Mouse (Mus musculus): ENCODE data around the gene Gm37419. TPM values are rescaled to one million over a fixed set of nuclear protein-coding genes. Genes with fewer than 3 reads are reported as not detected.

Gm37419 gene
- polyA plus RNA-seq (2014; fragmentation: Nextera tagmentation; extraction: Ambion mirVana) = not detected in 2 replicates

DNA sequence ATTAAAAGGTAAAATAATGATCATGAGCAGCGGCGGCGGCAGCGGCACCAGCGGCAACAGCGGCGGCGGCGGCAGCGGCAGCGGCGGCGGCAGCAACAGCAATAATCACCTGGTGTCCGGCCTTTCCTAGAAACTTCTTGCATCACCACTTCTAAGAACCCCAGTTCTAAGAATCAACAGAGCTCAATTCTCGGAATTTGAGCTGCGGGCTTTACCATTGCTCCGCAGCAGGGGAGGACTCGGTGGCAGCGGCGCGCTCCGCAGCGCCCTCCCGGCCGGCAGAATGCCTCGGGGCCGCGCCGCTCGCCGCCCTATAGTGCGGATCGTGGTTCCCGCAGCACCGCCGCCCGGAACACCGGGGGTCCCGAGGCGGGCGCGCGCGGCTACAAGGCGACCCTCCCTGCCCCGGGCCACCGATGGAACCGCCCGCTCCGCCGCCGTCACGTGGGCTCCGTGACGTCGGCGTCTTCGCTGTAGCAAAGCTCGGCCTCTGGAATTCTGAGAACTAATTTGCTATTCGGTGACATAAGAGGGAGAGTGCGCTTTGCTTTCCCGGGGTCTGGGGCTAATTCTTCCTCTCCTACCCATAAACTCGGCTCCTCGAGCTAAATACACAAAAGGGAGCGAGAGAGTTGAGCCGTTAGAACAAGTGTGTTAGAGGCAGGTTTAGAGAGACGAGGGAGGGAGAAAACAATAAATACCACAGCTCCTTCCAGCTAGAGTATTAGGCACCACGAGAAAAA lies at the start of gene Gm37419, which contains the start of gene Bcl6:
Gene Gm37419, plus strand, starts transcription at position 17 of the 743 bp plus-strand sequence.
Gene Bcl6, minus strand, starts transcription at position 387 of the 743 bp plus-strand sequence.
- Histone ChIP-seq H3K4me3 (ENCODE audit: low read depth, low read length) (peak within 1 kb of the TSS; percentile 78), H3K9ac (ENCODE audit: low read depth, low read length) (peak within 1 kb of the TSS; percentile 88), H3K4me1 (ENCODE audit: control insufficient read depth, insufficient read depth, low read length) (peaks cover 24% of the 10 kb centered on the region), H3K4me2 (ENCODE audit: low read depth, low read length) (peak within 1 kb of the TSS; percentile 93), H3K9me3 (ENCODE audit: control insufficient read depth, low read length) (no peaks in the 10 kb centered on the region), H3K27ac (replicated peaks; ENCODE audit: low read depth, low read length) (peak within 1 kb of the TSS; percentile 98), H3K36me3 (ENCODE audit: control insufficient read depth, insufficient read depth, low read length) (no peaks in the 10 kb centered on the region), H3K27me3 (replicated peaks; ENCODE audit: control insufficient read depth, insufficient read depth, low read length) (no peaks in the 10 kb centered on the region)
- ATAC-seq (ENCODE audit: low read depth) (peak; percentile 81), DNase-seq (ENCODE audit: low spot score) (peak; percentile 96)
- WGBS = under 1% methylated on average over 43 of the region's 68 CpGs

DNA sequence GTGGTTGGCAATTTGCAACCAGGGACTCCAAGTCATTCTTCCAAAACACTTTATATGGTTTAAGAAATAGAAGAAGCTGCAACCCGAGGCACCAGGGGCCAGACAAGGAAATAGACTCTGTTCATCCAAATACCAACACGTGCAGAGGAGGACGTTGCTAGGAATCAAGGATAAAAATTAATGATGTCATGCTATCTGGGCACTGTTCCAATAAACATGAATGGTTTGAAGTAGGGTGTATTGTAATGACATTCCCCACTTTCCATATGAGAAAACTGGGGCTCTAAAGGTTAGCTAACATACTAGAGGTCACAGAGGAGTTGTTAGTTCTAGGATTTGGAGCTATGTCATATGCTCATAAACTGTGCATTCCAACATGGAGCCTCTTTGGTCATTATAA lies 43.5 kb upstream of the Gm37419 start:
- Histone ChIP-seq H3K9ac (ENCODE audit: low read depth, low read length) (no peak overlapping the region), H3K27ac (replicated peaks; ENCODE audit: low read depth, low read length) (no peak overlapping the region), H3K27me3 (replicated peaks; ENCODE audit: control insufficient read depth, insufficient read depth, low read length) (no peaks in the 10 kb centered on the region), H3K9me3 (ENCODE audit: control insufficient read depth, low read length) (no peaks in the 10 kb centered on the region), H3K4me3 (ENCODE audit: low read depth, low read length) (no peak overlapping the region), H3K4me2 (ENCODE audit: low read depth, low read length) (no peak overlapping the region), H3K4me1 (ENCODE audit: control insufficient read depth, insufficient read depth, low read length) (no peaks in the 10 kb centered on the region), H3K36me3 (ENCODE audit: control insufficient read depth, insufficient read depth, low read length) (no peaks in the 10 kb centered on the region)
- 44% methylated on average over 3 of the region's 3 CpGs for WGBS
- DNase-seq (ENCODE audit: low spot score) (peak; percentile 42), ATAC-seq (ENCODE audit: low read depth) (no peak)

DNA sequence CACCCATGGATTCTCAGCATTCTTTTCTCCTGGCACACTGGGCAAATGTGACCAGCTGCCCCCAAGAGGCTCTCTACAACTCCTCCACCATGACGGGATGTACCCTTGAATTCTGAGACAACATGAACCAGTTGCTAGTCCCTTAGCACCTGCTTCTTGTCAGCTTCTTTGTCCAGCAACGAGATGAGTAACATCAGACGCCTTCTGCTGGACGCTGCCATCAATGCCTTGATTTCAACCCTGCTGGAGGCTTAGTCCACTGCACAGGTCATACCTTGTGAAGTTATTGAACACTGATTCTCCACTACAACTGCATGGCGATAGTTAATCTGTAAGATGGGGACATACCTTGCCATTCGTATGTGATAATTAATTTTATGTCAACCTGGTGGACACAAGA lies 40.6 kb upstream of the Gm37419 start:
- Histone ChIP-seq H3K4me1 (ENCODE audit: control insufficient read depth, insufficient read depth, low read length) (no peaks in the 10 kb centered on the region), H3K27me3 (replicated peaks; ENCODE audit: control insufficient read depth, insufficient read depth, low read length) (no peaks in the 10 kb centered on the region), H3K36me3 (ENCODE audit: control insufficient read depth, insufficient read depth, low read length) (no peaks in the 10 kb centered on the region), H3K9ac (ENCODE audit: low read depth, low read length) (no peak overlapping the region), H3K4me3 (ENCODE audit: low read depth, low read length) (no peak overlapping the region), H3K4me2 (ENCODE audit: low read depth, low read length) (no peak overlapping the region), H3K9me3 (ENCODE audit: control insufficient read depth, low read length) (no peaks in the 10 kb centered on the region), H3K27ac (replicated peaks; ENCODE audit: low read depth, low read length) (no peak overlapping the region)
- no peak for ATAC-seq (ENCODE audit: low read depth)
- WGBS = 85% methylated on average over 6 of the region's 6 CpGs
- no peak for DNase-seq (ENCODE audit: low spot score)

DNA sequence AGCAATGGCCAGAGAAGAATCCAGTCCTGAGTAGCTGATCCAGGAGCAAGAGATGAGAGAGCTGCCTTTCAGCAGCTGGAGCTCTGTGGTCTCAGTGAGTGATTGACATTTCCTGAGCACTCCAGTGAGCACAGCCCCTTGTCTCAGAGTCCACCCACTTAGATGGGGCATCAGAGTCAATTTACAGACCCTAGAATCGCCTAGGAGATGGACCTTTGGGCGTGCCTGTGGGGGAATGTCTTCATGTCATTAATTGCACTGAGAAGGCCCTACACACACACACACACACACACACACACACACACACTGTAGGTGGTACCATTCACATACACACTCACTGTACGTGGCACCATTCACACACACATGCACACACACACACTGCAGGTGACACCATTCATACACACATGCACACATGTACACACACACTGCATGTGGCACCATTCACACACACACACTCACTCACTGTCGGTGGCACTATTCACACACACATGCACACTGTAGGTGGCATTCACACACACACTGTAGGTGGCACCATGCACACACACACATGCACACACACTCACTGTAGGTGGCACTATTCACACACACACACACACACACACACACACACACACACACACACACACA lies 36.1 kb upstream of the Gm37419 start:
- Histone ChIP-seq H3K27ac (replicated peaks; ENCODE audit: low read depth, low read length) (no peak overlapping the region), H3K4me1 (ENCODE audit: control insufficient read depth, insufficient read depth, low read length) (peaks cover 4% of the 10 kb centered on the region; the same call in 1 of the 2 replicates), H3K4me2 (ENCODE audit: low read depth, low read length) (no peak overlapping the region), H3K9me3 (ENCODE audit: control insufficient read depth, low read length) (no peaks in the 10 kb centered on the region), H3K9ac (ENCODE audit: low read depth, low read length) (no peak overlapping the region), H3K36me3 (ENCODE audit: control insufficient read depth, insufficient read depth, low read length) (no peaks in the 10 kb centered on the region), H3K27me3 (replicated peaks; ENCODE audit: control insufficient read depth, insufficient read depth, low read length) (no peaks in the 10 kb centered on the region), H3K4me3 (ENCODE audit: low read depth, low read length) (no peak overlapping the region)
- ATAC-seq (ENCODE audit: low read depth) = no peak
- DNase-seq (ENCODE audit: low spot score) = no peak
- 54% methylated on average over 4 of the region's 4 CpGs for WGBS

DNA sequence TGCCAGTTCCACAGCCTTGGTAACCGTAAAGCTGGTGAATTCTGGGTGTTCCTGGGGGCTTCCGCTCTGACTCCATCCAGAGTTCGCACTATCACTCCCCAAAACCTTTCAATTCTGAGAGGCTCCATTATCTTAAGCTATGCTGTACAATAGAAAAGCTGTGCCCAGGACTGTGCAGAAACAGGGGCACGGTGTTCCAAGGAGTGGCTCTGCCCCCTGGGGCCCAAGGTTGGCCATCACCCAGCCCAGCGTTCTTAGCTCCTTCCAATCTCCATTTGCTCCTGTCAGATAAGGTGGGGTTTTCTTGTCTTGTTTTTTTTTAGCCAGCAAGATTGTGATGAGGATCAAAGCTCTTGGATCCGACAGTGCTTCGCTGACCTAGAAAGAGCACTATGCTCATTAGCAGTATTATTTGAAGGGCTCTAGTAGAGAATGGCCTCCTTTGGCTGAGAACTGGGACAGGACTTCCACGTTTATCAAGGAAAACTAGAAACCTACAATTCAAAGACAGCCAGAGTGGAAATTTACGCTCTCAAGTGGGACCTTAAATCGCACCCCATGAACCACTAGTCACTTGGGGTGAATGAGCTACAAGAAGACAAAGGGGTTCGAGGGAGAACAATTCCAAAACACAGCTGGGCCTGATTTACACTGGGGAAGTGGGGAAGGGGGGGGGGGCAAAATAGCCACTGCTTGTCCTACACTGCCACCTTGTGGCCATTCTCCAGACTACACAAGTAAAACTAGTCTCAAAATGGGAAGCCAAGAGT lies 34.9 kb upstream of the Gm37419 start:
- H3K4me3 ChIP-seq (ENCODE audit: low read depth, low read length) = no peak overlapping the region
- ATAC-seq (ENCODE audit: low read depth) = no peak
- H3K27ac ChIP-seq (replicated peaks; ENCODE audit: low read depth, low read length) = no peak overlapping the region
- H3K9me3 ChIP-seq (ENCODE audit: control insufficient read depth, low read length) = no peaks in the 10 kb centered on the region
- peaks cover 4% of the 10 kb centered on the region; the same call in 1 of the 2 replicates for H3K4me1 ChIP-seq (ENCODE audit: control insufficient read depth, insufficient read depth, low read length)
- H3K36me3 ChIP-seq (ENCODE audit: control insufficient read depth, insufficient read depth, low read length) = no peaks in the 10 kb centered on the region
- 42% methylated on average over 11 of the region's 11 CpGs for WGBS
- DNase-seq (ENCODE audit: low spot score) = peak; percentile 68
- no peak overlapping the region for H3K4me2 ChIP-seq (ENCODE audit: low read depth, low read length)
- H3K9ac ChIP-seq (ENCODE audit: low read depth, low read length) = no peak overlapping the region
- H3K27me3 ChIP-seq (replicated peaks; ENCODE audit: control insufficient read depth, insufficient read depth, low read length) = no peaks in the 10 kb centered on the region

DNA sequence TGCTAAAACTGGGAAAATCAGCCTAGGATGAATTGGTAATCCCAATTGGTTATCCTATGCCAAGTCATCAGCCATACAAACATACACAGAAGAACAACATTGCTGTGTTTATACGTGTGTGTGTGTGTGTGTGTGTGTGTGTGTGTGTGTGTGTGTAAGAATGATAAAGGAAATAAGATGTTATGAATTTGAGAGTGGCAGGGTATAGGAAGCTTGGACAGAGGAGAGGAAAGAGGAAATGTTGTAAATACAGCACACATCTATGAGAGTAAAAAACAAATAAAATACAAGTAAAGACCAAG lies 34.4 kb upstream of the Gm37419 start:
- Histone ChIP-seq H3K9ac (ENCODE audit: low read depth, low read length) (no peak overlapping the region), H3K27me3 (replicated peaks; ENCODE audit: control insufficient read depth, insufficient read depth, low read length) (no peaks in the 10 kb centered on the region), H3K4me2 (ENCODE audit: low read depth, low read length) (no peak overlapping the region), H3K36me3 (ENCODE audit: control insufficient read depth, insufficient read depth, low read length) (no peaks in the 10 kb centered on the region), H3K9me3 (ENCODE audit: control insufficient read depth, low read length) (no peaks in the 10 kb centered on the region), H3K4me1 (ENCODE audit: control insufficient read depth, insufficient read depth, low read length) (peaks cover 4% of the 10 kb centered on the region; the same call in 1 of the 2 replicates), H3K27ac (replicated peaks; ENCODE audit: low read depth, low read length) (no peak overlapping the region), H3K4me3 (ENCODE audit: low read depth, low read length) (no peak overlapping the region)
- 8% methylated on average over 1 of the region's 1 CpGs for WGBS
- no peak for ATAC-seq (ENCODE audit: low read depth)
- DNase-seq (ENCODE audit: low spot score) = no peak

DNA sequence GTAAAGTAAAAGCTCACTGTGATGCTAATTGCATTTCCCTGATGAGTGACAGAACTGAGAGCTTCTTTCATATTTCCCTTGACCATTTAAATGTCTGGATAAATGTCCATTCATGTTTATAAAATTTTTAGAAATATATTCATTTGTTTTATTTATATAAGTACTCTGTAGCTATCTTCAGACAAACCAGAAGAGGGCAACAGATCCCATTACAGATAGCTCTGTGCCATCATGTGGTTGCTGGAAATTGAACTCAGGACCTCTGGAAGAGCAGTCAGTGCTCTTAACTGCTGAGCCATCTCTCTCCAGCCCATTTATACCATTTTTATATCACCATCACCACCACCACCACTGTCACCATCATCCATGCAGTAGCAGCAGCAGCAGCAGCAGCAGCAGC lies 29.3 kb upstream of the Gm37419 start:
- Histone ChIP-seq H3K4me1 (ENCODE audit: control insufficient read depth, insufficient read depth, low read length) (no peaks in the 10 kb centered on the region), H3K36me3 (ENCODE audit: control insufficient read depth, insufficient read depth, low read length) (no peaks in the 10 kb centered on the region), H3K27me3 (replicated peaks; ENCODE audit: control insufficient read depth, insufficient read depth, low read length) (no peaks in the 10 kb centered on the region), H3K27ac (replicated peaks; ENCODE audit: low read depth, low read length) (no peak overlapping the region), H3K9ac (ENCODE audit: low read depth, low read length) (no peak overlapping the region), H3K4me3 (ENCODE audit: low read depth, low read length) (no peak overlapping the region), H3K9me3 (ENCODE audit: control insufficient read depth, low read length) (no peaks in the 10 kb centered on the region), H3K4me2 (ENCODE audit: low read depth, low read length) (no peak overlapping the region)
- no peak for DNase-seq (ENCODE audit: low spot score)
- no peak for ATAC-seq (ENCODE audit: low read depth)

DNA sequence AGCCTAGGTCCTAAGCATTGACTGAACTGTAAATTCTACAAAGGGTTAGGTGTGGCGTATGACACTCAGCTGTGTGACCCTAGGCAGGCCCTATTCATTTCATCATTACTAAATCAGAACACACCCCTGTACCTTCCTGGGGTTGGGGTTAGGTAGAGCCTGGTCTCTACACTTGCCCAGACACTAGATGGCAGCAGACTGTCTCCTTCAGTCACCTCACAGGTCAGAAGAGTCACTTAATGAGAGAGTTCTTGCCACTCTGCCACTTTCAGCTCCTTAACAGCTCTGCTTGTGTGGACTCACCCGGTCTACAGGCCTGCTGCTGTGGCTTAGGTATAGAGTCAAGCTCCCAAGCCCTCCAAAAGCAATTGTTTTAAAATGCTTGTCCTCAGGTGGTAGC lies 25.9 kb upstream of the Gm37419 start:
- no peak for DNase-seq (ENCODE audit: low spot score)
- no peak overlapping the region for H3K4me3 ChIP-seq (ENCODE audit: low read depth, low read length)
- WGBS = 92% methylated on average over 2 of the region's 2 CpGs
- no peak for ATAC-seq (ENCODE audit: low read depth)
- no peak overlapping the region for H3K4me2 ChIP-seq (ENCODE audit: low read depth, low read length)
- no peak overlapping the region for H3K27ac ChIP-seq (replicated peaks; ENCODE audit: low read depth, low read length)
- H3K9ac ChIP-seq (ENCODE audit: low read depth, low read length) = no peak overlapping the region
- H3K4me1 ChIP-seq (ENCODE audit: control insufficient read depth, insufficient read depth, low read length) = no peaks in the 10 kb centered on the region
- no peaks in the 10 kb centered on the region for H3K9me3 ChIP-seq (ENCODE audit: control insufficient read depth, low read length)
- H3K36me3 ChIP-seq (ENCODE audit: control insufficient read depth, insufficient read depth, low read length) = peaks cover 7% of the 10 kb centered on the region
- H3K27me3 ChIP-seq (replicated peaks; ENCODE audit: control insufficient read depth, insufficient read depth, low read length) = no peaks in the 10 kb centered on the region
